Mouse (Mus musculus): ENCODE measurements at regions not wholly inside any gene's neighbourhood (a gene's known extent, or its start where the extent isn't known, plus 50 kb on each side); places are given as distances from the start of the nearest gene placed in this dataset.

DNA sequence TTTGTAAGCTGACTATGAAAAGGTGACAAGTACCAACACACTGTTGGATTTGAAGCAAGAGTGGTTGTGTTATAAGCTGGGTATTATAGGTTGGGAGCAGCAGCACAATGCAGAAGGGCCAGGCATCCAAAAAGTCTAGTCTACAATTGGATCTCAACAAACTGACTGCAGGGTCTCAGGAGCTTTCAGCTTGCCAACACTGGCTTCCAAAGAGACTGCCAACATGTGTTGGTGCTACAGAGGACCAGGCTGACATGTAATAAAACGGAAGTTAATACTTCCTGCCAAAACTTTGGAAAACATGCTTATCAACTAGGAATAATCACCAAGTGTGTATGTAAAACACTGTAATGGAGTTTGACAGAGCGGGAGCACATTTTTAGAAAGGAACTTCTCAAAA, 170.3 kb upstream of the Gm5148 start:
- H3K27ac ChIP-seq (ENCODE audit: low read depth, low read length) = 0 out of 2 replicates have a peak overlapping the region, but pooled peaks have one; percentile 2
- WGBS = 71% methylated on average over 2 of the region's 2 CpGs

DNA sequence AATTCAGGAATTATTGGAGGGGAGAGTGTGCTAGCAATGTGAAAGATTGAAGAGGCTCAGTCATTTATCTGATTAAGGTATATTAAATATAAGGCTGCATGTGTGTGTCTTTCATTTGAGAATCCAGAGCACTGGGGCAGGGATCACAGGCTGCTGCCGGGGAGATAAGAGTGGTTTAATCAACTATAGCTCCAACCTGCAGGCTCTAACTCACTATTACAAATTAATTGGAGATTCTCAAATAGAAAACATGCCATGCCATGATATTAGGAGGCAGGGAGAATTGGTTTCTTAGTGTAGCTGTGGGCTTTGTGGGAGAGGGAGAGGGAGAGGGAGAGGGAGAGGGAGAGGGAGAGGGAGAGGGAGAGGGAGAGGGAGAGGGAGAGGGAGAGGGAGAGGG, 165.9 kb upstream of the Gm5148 start:
- no peak overlapping the region for H3K4me3 ChIP-seq (ENCODE audit: low read length)
- 0 out of 2 replicates have a peak, but pooled peaks cover 4% of the 10 kb centered on the region for H3K9me3 ChIP-seq (ENCODE audit: control insufficient read depth, low read length)
- WGBS = 68% methylated on average over 1 of the region's 1 CpGs
- ATAC-seq (ENCODE audit: low FRiP score, low TSS enrichment) = no peak
- H3K27ac ChIP-seq (ENCODE audit: low read depth, low read length) = no peak overlapping the region
- H3K4me2 ChIP-seq (replicated peaks; ENCODE audit: low read depth, low read length) = no peak overlapping the region
- peaks cover 28% of the 10 kb centered on the region for H3K4me1 ChIP-seq (ENCODE audit: control insufficient read depth, insufficient read depth, low read length)
- no peaks in the 10 kb centered on the region for H3K36me3 ChIP-seq (ENCODE audit: control insufficient read depth, insufficient read depth, low read length)
- no peaks in the 10 kb centered on the region for H3K27me3 ChIP-seq (ENCODE audit: control insufficient read depth, insufficient read depth, low read length)
- H3K9ac ChIP-seq (ENCODE audit: low read depth, low read length) = no peak overlapping the region

More for the DNA sequence above, 170.3 kb upstream of the Gm5148 start:
- Histone ChIP-seq H3K4me1 (ENCODE audit: control insufficient read depth, insufficient read depth, low read length) (peaks cover 14% of the 10 kb centered on the region; the same call in 1 of the 2 replicates), H3K36me3 (ENCODE audit: control insufficient read depth, insufficient read depth, low read length) (no peaks in the 10 kb centered on the region), H3K4me3 (ENCODE audit: low read length) (no peak overlapping the region), H3K4me2 (replicated peaks; ENCODE audit: low read depth, low read length) (no peak overlapping the region), H3K9me3 (ENCODE audit: control insufficient read depth, low read length) (0 out of 2 replicates have a peak, but pooled peaks cover 4% of the 10 kb centered on the region), H3K9ac (ENCODE audit: low read depth, low read length) (no peak overlapping the region), H3K27me3 (ENCODE audit: control insufficient read depth, insufficient read depth, low read length) (no peaks in the 10 kb centered on the region)
- no peak for ATAC-seq (ENCODE audit: low FRiP score, low TSS enrichment)

DNA sequence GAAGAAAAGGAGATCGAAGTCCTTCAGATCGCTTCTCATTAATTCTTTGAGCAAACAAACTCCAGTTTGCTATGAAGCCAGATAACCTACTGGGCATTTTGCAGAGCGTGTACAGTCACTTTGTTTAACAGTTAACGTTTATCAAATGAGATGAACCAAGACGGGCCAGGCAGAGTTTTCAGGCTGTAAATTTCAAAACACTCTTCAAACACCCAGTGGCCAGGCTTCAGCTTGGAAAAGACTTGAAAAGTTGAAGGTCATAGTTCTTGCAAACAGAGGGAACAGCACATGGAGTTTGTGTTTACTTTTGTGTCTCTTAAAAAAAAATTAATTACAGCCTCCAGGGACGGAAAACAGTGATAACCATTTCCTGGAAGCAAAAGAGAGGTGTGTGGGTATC, 164.2 kb upstream of the Gm5148 start:
- Histone ChIP-seq H3K36me3 (ENCODE audit: control insufficient read depth, insufficient read depth, low read length) (no peaks in the 10 kb centered on the region), H3K9ac (ENCODE audit: low read depth, low read length) (no peak overlapping the region), H3K27me3 (ENCODE audit: control insufficient read depth, insufficient read depth, low read length) (no peaks in the 10 kb centered on the region), H3K4me3 (ENCODE audit: low read length) (no peak overlapping the region), H3K4me2 (replicated peaks; ENCODE audit: low read depth, low read length) (no peak overlapping the region), H3K9me3 (ENCODE audit: control insufficient read depth, low read length) (0 out of 2 replicates have a peak, but pooled peaks cover 4% of the 10 kb centered on the region), H3K27ac (ENCODE audit: low read depth, low read length) (0 out of 2 replicates have a peak overlapping the region, but pooled peaks have one; percentile 1), H3K4me1 (ENCODE audit: control insufficient read depth, insufficient read depth, low read length) (peaks cover 23% of the 10 kb centered on the region)
- no peak for ATAC-seq (ENCODE audit: low FRiP score, low TSS enrichment)
- WGBS = 14% methylated on average over 6 of the region's 6 CpGs

DNA sequence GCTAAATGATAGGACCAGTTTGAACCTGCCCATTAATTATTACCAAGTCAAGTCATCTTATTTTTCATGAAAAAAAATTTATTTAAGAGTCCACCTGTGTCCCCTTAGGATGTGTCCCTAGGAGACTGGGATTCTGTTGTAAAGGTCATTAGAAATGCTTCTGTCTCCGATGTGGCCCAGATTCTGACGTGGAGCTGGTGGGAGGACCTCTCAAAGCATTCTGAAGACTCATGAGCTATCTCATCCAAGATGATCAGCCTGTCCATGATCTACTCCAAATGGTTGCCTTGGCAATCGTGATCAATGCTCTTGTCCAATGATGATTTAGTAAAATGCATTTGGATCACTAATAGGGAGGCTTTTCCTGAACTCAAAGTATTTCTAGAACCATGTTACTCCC, 163.4 kb upstream of the Gm5148 start:
- Histone ChIP-seq H3K27me3 (ENCODE audit: control insufficient read depth, insufficient read depth, low read length) (no peaks in the 10 kb centered on the region), H3K27ac (ENCODE audit: low read depth, low read length) (no peak overlapping the region), H3K4me1 (ENCODE audit: control insufficient read depth, insufficient read depth, low read length) (peaks cover 23% of the 10 kb centered on the region), H3K4me3 (ENCODE audit: low read length) (no peak overlapping the region), H3K4me2 (replicated peaks; ENCODE audit: low read depth, low read length) (no peak overlapping the region), H3K9me3 (ENCODE audit: control insufficient read depth, low read length) (0 out of 2 replicates have a peak, but pooled peaks cover 3% of the 10 kb centered on the region), H3K36me3 (ENCODE audit: control insufficient read depth, insufficient read depth, low read length) (no peaks in the 10 kb centered on the region), H3K9ac (ENCODE audit: low read depth, low read length) (no peak overlapping the region)
- ATAC-seq (ENCODE audit: low FRiP score, low TSS enrichment) = no peak
- WGBS = 81% methylated on average over 3 of the region's 3 CpGs

DNA sequence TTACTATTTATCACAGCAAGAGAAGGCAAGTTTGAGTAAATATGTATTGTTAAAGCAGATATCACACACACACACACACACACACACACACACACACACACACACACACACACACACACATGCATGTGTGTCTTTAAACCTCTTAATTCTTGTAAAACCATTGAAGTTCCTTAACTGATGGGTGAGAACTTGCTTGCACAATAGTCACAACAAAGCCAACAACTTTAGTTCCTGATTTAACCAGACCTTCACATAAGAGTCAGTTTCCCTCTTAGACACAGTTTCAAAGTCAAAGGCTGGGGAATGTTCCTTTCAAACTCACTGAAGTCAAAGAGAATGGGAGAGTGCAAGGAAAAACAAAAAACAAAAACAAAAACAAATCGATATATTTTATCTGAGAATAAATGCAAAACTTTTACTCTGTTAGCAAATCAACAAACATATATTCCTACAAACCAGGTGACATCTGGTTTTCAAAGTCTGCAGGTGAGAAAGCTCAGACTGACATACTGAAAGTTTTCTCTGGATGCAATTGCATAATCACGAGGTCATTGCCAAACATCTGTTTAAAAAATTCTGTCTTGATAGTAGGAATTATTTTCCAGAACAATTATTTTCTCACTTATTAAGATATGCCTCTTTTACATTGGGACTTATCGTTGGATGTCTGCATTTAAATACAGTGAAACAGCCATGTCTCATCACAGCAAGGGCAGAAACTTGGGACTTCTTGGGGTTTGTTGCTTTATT, 162.6 kb upstream of the Gm5148 start:
- ATAC-seq (ENCODE audit: low FRiP score, low TSS enrichment) = no peak
- Histone ChIP-seq H3K9ac (ENCODE audit: low read depth, low read length) (no peak overlapping the region), H3K27me3 (ENCODE audit: control insufficient read depth, insufficient read depth, low read length) (no peaks in the 10 kb centered on the region), H3K36me3 (ENCODE audit: control insufficient read depth, insufficient read depth, low read length) (no peaks in the 10 kb centered on the region), H3K9me3 (ENCODE audit: control insufficient read depth, low read length) (no peaks in the 10 kb centered on the region), H3K4me3 (ENCODE audit: low read length) (no peak overlapping the region), H3K4me1 (ENCODE audit: control insufficient read depth, insufficient read depth, low read length) (peaks cover 23% of the 10 kb centered on the region), H3K4me2 (replicated peaks; ENCODE audit: low read depth, low read length) (no peak overlapping the region), H3K27ac (ENCODE audit: low read depth, low read length) (no peak overlapping the region)
- WGBS = 93% methylated on average over 3 of the region's 3 CpGs

GRCm38 (mm10) chr3:37885776-37886175, 161.5 kb upstream of the Gm5148 start:
- H3K9me3 ChIP-seq (ENCODE audit: control insufficient read depth, low read length) = no peaks in the 10 kb centered on the region
- ATAC-seq (ENCODE audit: low FRiP score, low TSS enrichment) = peak; percentile 68
- H3K27ac ChIP-seq (ENCODE audit: low read depth, low read length) = no peak overlapping the region
- no peak overlapping the region for H3K4me3 ChIP-seq (ENCODE audit: low read length)
- 53% methylated on average over 6 of the region's 6 CpGs for WGBS
- no peaks in the 10 kb centered on the region for H3K36me3 ChIP-seq (ENCODE audit: control insufficient read depth, insufficient read depth, low read length)
- no peak overlapping the region for H3K4me2 ChIP-seq (replicated peaks; ENCODE audit: low read depth, low read length)
- H3K27me3 ChIP-seq (ENCODE audit: control insufficient read depth, insufficient read depth, low read length) = no peaks in the 10 kb centered on the region
- H3K4me1 ChIP-seq (ENCODE audit: control insufficient read depth, insufficient read depth, low read length) = peaks cover 23% of the 10 kb centered on the region
- no peak overlapping the region for H3K9ac ChIP-seq (ENCODE audit: low read depth, low read length)

- no peaks in the 10 kb centered on the region for H3K27me3 ChIP-seq (ENCODE audit: control insufficient read depth, insufficient read depth, low read length)
- peaks cover 7% of the 10 kb centered on the region; the same call in 1 of the 2 replicates for H3K4me1 ChIP-seq (ENCODE audit: control insufficient read depth, insufficient read depth, low read length)
- H3K27ac ChIP-seq (ENCODE audit: low read depth, low read length) = no peak overlapping the region
- no peaks in the 10 kb centered on the region for H3K9me3 ChIP-seq (ENCODE audit: control insufficient read depth, low read length)
- peak; percentile 38; the same call in 1 of the 2 replicates for ATAC-seq (ENCODE audit: low FRiP score, low TSS enrichment)
- no peak overlapping the region for H3K4me2 ChIP-seq (replicated peaks; ENCODE audit: low read depth, low read length)
- H3K4me3 ChIP-seq (ENCODE audit: low read length) = no peak overlapping the region
- H3K36me3 ChIP-seq (ENCODE audit: control insufficient read depth, insufficient read depth, low read length) = no peaks in the 10 kb centered on the region
- no peak overlapping the region for H3K9ac ChIP-seq (ENCODE audit: low read depth, low read length)
- WGBS = 39% methylated on average over 5 of the region's 5 CpGs
These were observed 158.1 kb upstream of the Gm5148 start for GRCm38 (mm10) chr3:37882417-37882816.

GRCm38 (mm10) chr3:37881016-37881415, 156.7 kb upstream of the Gm5148 start:
- WGBS = 90% methylated on average over 2 of the region's 2 CpGs
- Histone ChIP-seq H3K27me3 (ENCODE audit: control insufficient read depth, insufficient read depth, low read length) (no peaks in the 10 kb centered on the region), H3K9me3 (ENCODE audit: control insufficient read depth, low read length) (no peaks in the 10 kb centered on the region), H3K4me1 (ENCODE audit: control insufficient read depth, insufficient read depth, low read length) (peaks cover 2% of the 10 kb centered on the region; the same call in 1 of the 2 replicates), H3K36me3 (ENCODE audit: control insufficient read depth, insufficient read depth, low read length) (no peaks in the 10 kb centered on the region), H3K4me2 (replicated peaks; ENCODE audit: low read depth, low read length) (no peak overlapping the region), H3K4me3 (ENCODE audit: low read length) (no peak overlapping the region), H3K9ac (ENCODE audit: low read depth, low read length) (no peak overlapping the region), H3K27ac (ENCODE audit: low read depth, low read length) (no peak overlapping the region)
- ATAC-seq (ENCODE audit: low FRiP score, low TSS enrichment) = no peak

DNA sequence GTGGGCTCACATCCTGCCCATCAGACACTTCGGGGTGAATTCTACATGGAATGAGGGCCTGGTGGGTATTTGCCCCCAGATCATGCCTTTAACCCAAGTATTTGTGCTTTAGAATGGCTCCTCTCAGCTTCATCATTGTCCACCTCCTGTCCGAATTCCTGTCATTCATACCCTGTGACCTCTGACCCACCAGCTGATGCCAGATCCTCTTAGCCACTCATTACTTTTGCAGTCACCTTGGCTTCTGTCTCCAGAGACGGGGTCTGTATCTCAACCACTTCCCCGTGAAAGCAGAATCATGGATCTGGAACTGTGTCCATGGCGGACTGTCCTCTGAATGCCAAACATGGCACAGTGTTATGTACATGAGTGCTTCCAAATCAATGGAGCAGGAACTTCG, 154.8 kb upstream of the Gm5148 start:
- WGBS = 78% methylated on average over 6 of the region's 6 CpGs
- no peak overlapping the region for H3K27ac ChIP-seq (ENCODE audit: low read depth, low read length)
- H3K27me3 ChIP-seq (ENCODE audit: control insufficient read depth, insufficient read depth, low read length) = no peaks in the 10 kb centered on the region
- ATAC-seq (ENCODE audit: low FRiP score, low TSS enrichment) = no peak
- no peaks in the 10 kb centered on the region for H3K36me3 ChIP-seq (ENCODE audit: control insufficient read depth, insufficient read depth, low read length)
- no peak overlapping the region for H3K9ac ChIP-seq (ENCODE audit: low read depth, low read length)
- H3K4me2 ChIP-seq (replicated peaks; ENCODE audit: low read depth, low read length) = no peak overlapping the region
- peaks cover 5% of the 10 kb centered on the region; the same call in 1 of the 2 replicates for H3K4me1 ChIP-seq (ENCODE audit: control insufficient read depth, insufficient read depth, low read length)
- no peak overlapping the region for H3K4me3 ChIP-seq (ENCODE audit: low read length)
- no peaks in the 10 kb centered on the region for H3K9me3 ChIP-seq (ENCODE audit: control insufficient read depth, low read length)

Measured in kidney, embryonic 14.5 days (tissue).